ENCODE assay signal across 12 mouse cellular contexts in the genomic region with DNA sequence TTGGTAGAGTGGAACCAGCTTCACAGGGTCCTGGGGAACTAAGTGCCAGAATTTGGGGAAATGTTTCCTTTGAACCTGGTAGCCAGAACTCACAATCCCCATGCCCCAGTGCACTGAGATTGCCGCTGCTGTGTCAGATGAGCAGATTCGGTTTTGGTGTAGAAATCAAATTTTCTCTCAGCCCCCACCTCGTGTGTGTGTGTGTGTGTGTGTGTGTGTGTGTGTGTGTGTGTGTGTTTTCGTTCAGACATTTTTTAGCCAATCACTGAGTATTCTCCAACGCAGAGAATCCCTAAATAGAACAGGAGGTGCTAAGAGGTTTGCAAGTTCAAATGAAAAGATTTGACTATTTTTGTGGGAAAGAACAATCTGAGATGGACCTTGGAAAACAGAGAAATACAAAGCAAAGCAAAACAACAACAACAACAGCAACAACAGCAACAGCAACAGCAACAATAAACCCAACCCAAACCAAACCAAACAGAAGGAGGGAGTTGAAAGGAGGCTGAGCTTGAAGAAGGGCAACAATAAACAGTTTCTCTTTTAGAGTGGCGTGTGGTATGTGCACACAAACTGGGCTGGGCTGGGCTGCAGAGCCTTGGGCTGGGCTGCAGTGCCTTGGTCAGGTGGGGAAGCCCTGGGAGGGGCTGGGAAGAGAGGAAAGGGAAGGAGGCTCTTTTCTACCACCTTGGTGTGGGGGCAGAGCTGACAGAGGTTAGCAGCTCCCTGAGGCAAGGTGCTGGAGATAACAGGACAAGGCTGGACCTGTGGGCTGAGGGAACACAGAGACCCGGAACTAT.
"Had no signal": no experiment of that assay in that cellular context is flagged by ENCODE, and none has a peak within 500 bp of the region (broad histone marks: within the 10 kb centered on the region; RNA-seq: fewer than 3 reads in every experiment).

No protein-coding gene starts in this region.

- H3K9me3 ChIP-seq: hindbrain, embryonic 15.5 days; limb, embryonic 10.5 days; liver, embryonic 12.5 days; lung, embryonic 15.5 days; midbrain, embryonic 13.5 days; neural tube, embryonic 15.5 days had no signal

- H3K27me3 ChIP-seq: hindbrain, embryonic 15.5 days; lung, embryonic 15.5 days; midbrain, embryonic 13.5 days; neural tube, embryonic 15.5 days had no signal

- DNase-seq: kidney, adult 18-20 months; kidney, postnatal 10 days; right cerebral cortex, adult 18-20 months; spleen, adult 18-20 months had no signal

- ATAC-seq: liver, embryonic 12.5 days; midbrain, embryonic 13.5 days had no signal

- H3K36me3 ChIP-seq: hindbrain, embryonic 15.5 days; limb, embryonic 10.5 days; liver, embryonic 12.5 days; lung, embryonic 15.5 days; midbrain, embryonic 13.5 days; neural tube, embryonic 15.5 days had no signal

- H3K9ac ChIP-seq: hindbrain, embryonic 15.5 days; liver, embryonic 12.5 days; lung, embryonic 15.5 days; midbrain, embryonic 13.5 days; neural tube, embryonic 15.5 days had no signal

- H3K4me3 ChIP-seq: hindbrain, embryonic 15.5 days; left cerebral cortex, adult 2 months; limb, embryonic 10.5 days; liver, embryonic 12.5 days; lung, embryonic 15.5 days; midbrain, embryonic 13.5 days; myocyte; neural tube, embryonic 15.5 days had no signal

- H3K4me2 ChIP-seq: hindbrain, embryonic 15.5 days; liver, embryonic 12.5 days; lung, embryonic 15.5 days; midbrain, embryonic 13.5 days; neural tube, embryonic 15.5 days had no signal

- H3K27ac ChIP-seq: hindbrain, embryonic 15.5 days; left cerebral cortex, adult 2 months; limb, embryonic 10.5 days; liver, embryonic 12.5 days; lung, embryonic 15.5 days; midbrain, embryonic 13.5 days; neural tube, embryonic 15.5 days had no signal
